Mouse (Mus musculus) midbrain, embryonic 16.5 days (tissue): Measurements from ENCODE around the gene Tnfsf13. TPM values are rescaled to one million over a fixed set of nuclear protein-coding genes. Genes with fewer than 3 reads are reported as not detected.
A peak's percentile ranks its signal among the peaks of the same experiment; 100 is the strongest.

Experiments
- ATAC-seq: fragments of 200-750 bp; cut with Nextera tagmentation; 2 replicates; pipeline ENCODE4 v1.8.0; 2017; ENCODE audit warnings: moderate TSS enrichment
- H3K27ac ChIP-seq: fragments of 300-500 bp; sonication (generic); 2 replicates; pipeline ENCODE4 v1.5.1; 2014; ENCODE audit warnings: mild to moderate bottlenecking, low read length, mixed read lengths
- H3K27me3 ChIP-seq: fragments of 300-500 bp; sonication (generic); 2 replicates; pipeline ENCODE4 v1.6.1; 2014; ENCODE audit warnings: low read depth, low read length, mixed read lengths; ENCODE audit not compliant: control insufficient read depth, insufficient read depth
- H3K36me3 ChIP-seq: fragments of 300-500 bp; sonication (generic); 2 replicates; pipeline ENCODE4 v1.6.1; 2014; ENCODE audit warnings: mild to moderate bottlenecking, low read length, moderate library complexity, mixed read lengths; ENCODE audit not compliant: control insufficient read depth, insufficient read depth
- H3K4me1 ChIP-seq: fragments of 300-500 bp; sonication (generic); 2 replicates; pipeline ENCODE4 v1.6.1; 2014; ENCODE audit warnings: mild to moderate bottlenecking, low read length, mixed read lengths; ENCODE audit not compliant: control insufficient read depth, insufficient read depth
- H3K4me2 ChIP-seq: fragments of 300-500 bp; sonication (generic); 2 replicates; pipeline ENCODE4 v1.6.1; 2014; ENCODE audit warnings: mild to moderate bottlenecking, low read length, mixed read lengths
- H3K4me3 ChIP-seq: fragments of 300-500 bp; sonication (generic); 2 replicates; pipeline ENCODE4 v1.5.1; 2014; ENCODE audit warnings: low read depth, mild to moderate bottlenecking, low read length, moderate library complexity, mixed read lengths
- H3K9ac ChIP-seq: fragments of 300-500 bp; sonication (generic); 2 replicates; pipeline ENCODE4 v1.6.1; 2014; ENCODE audit warnings: low read depth, low read length, mixed read lengths
- H3K9me3 ChIP-seq: fragments of 300-500 bp; sonication (generic); replicated peaks from 2 replicates; pipeline ENCODE4 v1.6.1; 2014; ENCODE audit warnings: mild to moderate bottlenecking, low read length, mixed read lengths; ENCODE audit not compliant: control insufficient read depth, poor library complexity, severe bottlenecking
- WGBS: fragments of 180-500 bp; shearing (Covaris S2); extraction: QIAGEN DNeasy Blood & Tissue Kit; methylation state at CpG from one replicate; pipeline ENCODE4 v1.1.7; 2014; 5-methylcytosine and 5-hydroxymethylcytosine counted together
- polyA plus RNA-seq: library from polyadenylated mRNA; unstranded; fragments of >200 nt; fragmentation: Nextera tagmentation; extraction: Ambion mirVana; gene quantifications from 2 replicates; pipeline ENCODE4 v1.2.1, GENCODE M21; 2015

The Tnfsf13 gene
- polyA plus RNA-seq, 1 experiment from 2014 or later, result 0.53 TPM

DNA sequence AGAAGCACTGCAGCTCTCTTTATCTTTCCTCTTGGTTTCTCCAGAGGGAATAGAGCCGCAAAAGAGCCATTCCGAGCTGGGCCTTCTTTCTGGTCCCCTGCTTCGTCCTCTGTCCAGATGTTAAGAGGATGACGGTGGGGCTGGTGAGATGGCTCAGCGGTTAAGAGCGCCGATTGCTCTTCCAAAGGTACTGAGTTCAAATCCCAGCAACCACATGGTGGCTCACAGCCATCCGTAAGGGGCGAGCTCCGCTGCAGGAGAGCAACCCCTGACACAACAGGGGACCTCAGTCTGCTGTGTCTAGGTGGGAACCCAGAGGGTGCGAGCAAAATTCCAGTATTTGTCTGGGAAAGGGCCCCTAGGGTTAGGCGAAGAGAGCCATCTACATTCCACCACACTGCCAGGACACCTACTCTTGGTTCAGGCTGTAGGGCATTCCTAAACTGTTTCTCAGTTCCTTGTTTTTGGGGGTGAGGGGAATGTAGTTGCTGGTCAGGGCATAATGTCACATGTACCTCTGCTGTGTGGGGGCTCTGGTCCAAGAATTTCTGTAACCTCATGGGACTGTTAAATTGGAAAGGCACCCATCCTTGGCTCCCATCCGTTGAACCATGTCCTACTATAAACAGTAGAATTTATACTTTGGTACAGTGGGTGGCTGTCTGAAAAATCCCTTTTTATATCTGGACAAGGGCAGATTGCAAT is 22.5 kb downstream of the Tnfsf13 start:
- H3K27me3 ChIP-seq, result no peaks in the 10 kb centered on the region
- 64% methylated on average over 13 of the region's 13 CpGs for whole genome bisulfite sequencing
- peaks cover 17% of the 10 kb centered on the region for H3K36me3 ChIP-seq
- H3K9ac ChIP-seq, result peak overlapping the region; percentile 58
- peak overlapping the region; percentile 93 for H3K27ac ChIP-seq
- H3K4me3 ChIP-seq, result peak overlapping the region; percentile 62
- ATAC-seq, result peak; percentile 23
- H3K4me1 ChIP-seq, result peaks cover 15% of the 10 kb centered on the region
- no peaks in the 10 kb centered on the region for H3K9me3 ChIP-seq
- peak overlapping the region; percentile 57 for H3K4me2 ChIP-seq

DNA sequence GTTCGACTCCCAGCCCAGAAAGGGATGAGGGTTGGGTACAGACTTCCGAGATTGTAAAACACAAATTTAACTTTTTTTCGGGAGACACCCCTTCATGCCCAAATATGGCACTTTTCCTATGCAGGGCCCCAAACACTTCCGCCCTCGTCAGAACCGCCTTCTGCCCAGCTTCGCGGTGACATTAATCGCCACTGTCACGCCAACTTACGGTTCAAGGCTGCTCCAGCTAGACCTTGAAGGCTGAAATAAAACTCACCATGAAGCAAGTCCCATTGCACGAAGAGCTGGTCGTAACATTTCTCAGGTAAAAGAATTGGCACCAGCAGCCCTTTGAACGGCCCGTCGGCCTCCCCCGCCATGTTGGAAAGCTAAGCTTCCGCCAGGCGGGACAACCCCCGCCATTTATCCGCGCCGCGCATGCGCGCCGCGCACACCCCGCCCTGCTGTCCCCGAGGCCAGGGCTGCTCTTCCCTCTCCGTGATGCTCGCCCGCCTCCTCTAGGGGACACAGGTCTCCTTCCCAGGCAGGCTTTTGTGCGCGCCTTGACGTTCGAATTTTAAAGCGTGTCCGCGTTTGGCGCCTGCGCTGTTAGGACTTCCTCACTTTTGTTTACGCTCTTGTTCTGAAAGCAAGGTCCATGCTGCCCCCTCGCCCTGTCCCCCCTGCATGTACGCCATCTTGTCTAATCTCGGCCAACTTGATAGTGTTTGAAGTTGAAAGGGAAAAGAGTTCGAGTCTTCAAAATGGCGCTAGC is 23.2 kb downstream of the Tnfsf13 start, which contains the start of gene Mpdu1:
TSS of gene Mpdu1 (minus strand) at position 430 of the 754 bp plus-strand sequence.
- peak within 1 kb of the TSS; percentile 93 for H3K27ac ChIP-seq
- no peaks in the 10 kb centered on the region for H3K27me3 ChIP-seq
- peaks cover 17% of the 10 kb centered on the region for H3K36me3 ChIP-seq
- no peaks in the 10 kb centered on the region for H3K9me3 ChIP-seq
- ATAC-seq, result peak; percentile 96
- WGBS, result under 1% methylated on average over 48 of the region's 48 CpGs
- peak within 1 kb of the TSS; percentile 62 for H3K4me3 ChIP-seq
- H3K4me1 ChIP-seq, result peaks cover 15% of the 10 kb centered on the region
- H3K4me2 ChIP-seq, result peak within 1 kb of the TSS; percentile 57
- H3K9ac ChIP-seq, result peak within 1 kb of the TSS; percentile 70

DNA sequence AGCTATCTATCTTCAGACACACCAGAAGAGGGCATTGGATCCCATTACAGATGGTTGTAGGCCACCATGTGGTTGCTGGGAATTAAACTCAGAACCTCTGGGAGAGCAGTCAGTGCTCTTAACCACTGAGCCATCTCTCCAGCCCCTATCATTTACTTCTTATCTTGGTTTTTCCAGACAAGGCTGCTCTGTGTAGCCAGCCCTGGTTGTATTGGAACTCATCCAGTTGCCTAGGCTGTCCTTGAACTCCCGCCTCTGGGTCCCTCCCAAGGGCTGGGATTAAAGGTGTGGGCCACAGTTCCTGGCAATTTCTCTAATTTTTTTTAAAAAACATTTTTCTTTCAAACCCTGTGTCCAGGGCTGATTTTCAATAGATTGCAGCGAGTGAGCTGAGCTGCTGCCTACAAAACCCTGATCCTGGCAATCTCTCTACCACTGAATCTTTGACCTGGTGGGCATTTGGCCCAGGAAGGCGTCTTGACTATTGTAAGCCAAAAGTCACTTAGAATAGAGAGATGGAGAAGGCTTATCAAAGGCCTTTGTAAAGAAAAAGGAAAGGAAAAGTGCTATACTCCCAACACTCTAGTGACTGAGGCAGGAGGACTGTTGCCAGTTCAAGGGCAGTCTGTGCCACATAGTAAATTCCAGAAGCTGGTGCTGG is 24.2 kb downstream of the Tnfsf13 start:
- ATAC-seq, result no peak
- Histone ChIP-seq H3K36me3 (peaks cover 18% of the 10 kb centered on the region), H3K9ac (peak overlapping the region; percentile 70), H3K9me3 (no peaks in the 10 kb centered on the region), H3K4me1 (peaks cover 15% of the 10 kb centered on the region), H3K27ac (peak overlapping the region; percentile 93; the same call in 1 of the 2 replicates), H3K27me3 (no peaks in the 10 kb centered on the region), H3K4me3 (peak overlapping the region; percentile 62), H3K4me2 (peak overlapping the region; percentile 57)
- 72% methylated on average over 3 of the region's 3 CpGs for WGBS

DNA sequence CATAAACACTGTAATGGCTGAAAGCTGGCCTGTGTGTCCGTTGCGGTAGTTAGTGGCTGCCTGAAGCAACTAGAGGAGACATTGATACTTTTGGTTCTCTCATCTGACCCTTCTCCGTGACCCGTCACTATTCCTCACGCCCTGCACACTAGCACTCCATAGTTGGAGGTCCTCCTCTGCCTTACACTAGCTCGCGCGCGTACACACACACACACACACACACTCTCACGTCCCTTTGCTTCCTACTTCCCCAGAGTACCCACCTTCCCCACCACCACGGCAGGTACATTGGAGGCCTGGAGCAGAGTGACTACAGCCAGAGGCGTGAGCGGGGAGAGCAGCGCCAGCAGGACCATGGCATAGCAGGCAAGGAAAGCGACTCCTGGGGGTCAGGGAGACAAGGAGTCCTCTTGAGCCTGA is 28.1 kb downstream of the Tnfsf13 start:
- no peak for ATAC-seq
- peaks cover 16% of the 10 kb centered on the region for H3K4me1 ChIP-seq
- H3K9ac ChIP-seq, result no peak overlapping the region
- 83% methylated on average over 15 of the region's 15 CpGs for WGBS
- H3K9me3 ChIP-seq, result no peaks in the 10 kb centered on the region
- no peak overlapping the region for H3K4me3 ChIP-seq
- no peak overlapping the region for H3K4me2 ChIP-seq
- H3K27ac ChIP-seq, result no peak overlapping the region
- peaks cover 17% of the 10 kb centered on the region for H3K36me3 ChIP-seq
- no peaks in the 10 kb centered on the region for H3K27me3 ChIP-seq

DNA sequence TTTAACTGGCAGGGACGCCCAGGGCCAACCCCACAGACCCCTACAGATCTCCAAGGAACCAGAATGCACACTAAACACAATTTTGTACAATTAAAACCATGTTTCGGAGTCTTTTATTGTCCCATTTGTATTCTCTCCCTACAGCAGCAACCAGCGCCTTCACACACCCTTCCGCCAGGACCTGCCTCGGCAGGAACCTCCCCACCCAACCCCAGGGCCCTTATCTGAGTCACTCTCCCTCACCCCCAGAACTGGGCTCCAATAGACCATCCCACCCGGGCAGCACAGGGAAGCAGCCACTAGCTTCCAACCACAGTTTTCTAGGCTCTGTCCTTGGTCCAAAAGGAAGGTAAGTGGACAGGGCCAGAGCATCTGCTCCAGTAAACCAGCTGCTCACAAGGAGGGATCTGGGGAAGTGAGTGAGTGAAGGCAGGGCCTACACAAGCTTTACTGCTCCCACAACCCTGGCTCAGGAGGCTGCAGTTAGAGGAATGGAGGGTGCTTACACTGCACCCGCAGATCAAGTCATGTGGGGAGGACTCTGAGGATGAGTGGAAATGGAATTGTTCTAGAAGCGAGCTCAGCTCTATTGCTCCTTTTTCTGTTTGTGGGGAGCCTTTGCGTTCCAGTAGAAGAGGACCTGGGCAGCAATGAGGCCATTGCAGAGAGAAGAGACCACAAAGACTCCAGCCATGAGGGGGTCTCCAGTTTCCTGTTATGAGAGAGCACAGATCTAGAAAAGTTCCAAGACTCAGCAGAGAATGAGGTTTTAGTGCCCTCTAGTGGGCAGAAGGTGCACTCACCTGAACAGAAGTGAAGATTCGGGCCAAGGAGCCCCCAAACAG is 28.7 kb downstream of the Tnfsf13 start:
- H3K9me3 ChIP-seq, result no peaks in the 10 kb centered on the region
- H3K4me1 ChIP-seq, result peaks cover 15% of the 10 kb centered on the region
- H3K4me3 ChIP-seq, result no peak overlapping the region
- peaks cover 24% of the 10 kb centered on the region for H3K36me3 ChIP-seq
- ATAC-seq, result no peak
- H3K4me2 ChIP-seq, result no peak overlapping the region
- H3K9ac ChIP-seq, result no peak overlapping the region
- H3K27ac ChIP-seq, result no peak overlapping the region
- no peaks in the 10 kb centered on the region for H3K27me3 ChIP-seq
- WGBS, result 81% methylated on average over 10 of the region's 10 CpGs

DNA sequence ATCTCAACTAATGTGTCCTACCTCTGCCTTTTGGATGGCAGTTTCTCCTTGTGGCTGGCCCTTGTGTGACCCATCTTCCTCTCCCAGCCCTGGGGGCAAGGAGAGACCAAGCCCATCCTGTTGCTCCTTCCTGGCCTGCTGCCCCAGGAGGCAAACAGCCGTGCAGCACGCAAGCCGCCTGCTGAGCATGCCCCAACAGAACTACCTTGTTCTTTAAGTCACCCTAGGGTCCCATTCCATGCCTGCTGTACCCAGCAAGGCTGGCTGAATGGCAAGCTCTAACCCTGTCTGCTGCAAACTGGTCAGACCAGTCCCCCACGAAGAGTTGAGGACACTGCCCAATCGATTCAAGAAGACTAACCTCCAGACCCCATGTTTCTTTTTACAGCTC is 29.5 kb downstream of the Tnfsf13 start:
- H3K27me3 ChIP-seq, result no peaks in the 10 kb centered on the region
- no peak overlapping the region for H3K9ac ChIP-seq
- WGBS, result 84% methylated on average over 5 of the region's 5 CpGs
- ATAC-seq, result no peak
- no peaks in the 10 kb centered on the region for H3K9me3 ChIP-seq
- H3K4me2 ChIP-seq, result no peak overlapping the region
- H3K4me1 ChIP-seq, result peaks cover 8% of the 10 kb centered on the region; the same call in 1 of the 2 replicates
- H3K36me3 ChIP-seq, result peaks cover 31% of the 10 kb centered on the region
- no peak overlapping the region for H3K27ac ChIP-seq
- H3K4me3 ChIP-seq, result no peak overlapping the region

DNA sequence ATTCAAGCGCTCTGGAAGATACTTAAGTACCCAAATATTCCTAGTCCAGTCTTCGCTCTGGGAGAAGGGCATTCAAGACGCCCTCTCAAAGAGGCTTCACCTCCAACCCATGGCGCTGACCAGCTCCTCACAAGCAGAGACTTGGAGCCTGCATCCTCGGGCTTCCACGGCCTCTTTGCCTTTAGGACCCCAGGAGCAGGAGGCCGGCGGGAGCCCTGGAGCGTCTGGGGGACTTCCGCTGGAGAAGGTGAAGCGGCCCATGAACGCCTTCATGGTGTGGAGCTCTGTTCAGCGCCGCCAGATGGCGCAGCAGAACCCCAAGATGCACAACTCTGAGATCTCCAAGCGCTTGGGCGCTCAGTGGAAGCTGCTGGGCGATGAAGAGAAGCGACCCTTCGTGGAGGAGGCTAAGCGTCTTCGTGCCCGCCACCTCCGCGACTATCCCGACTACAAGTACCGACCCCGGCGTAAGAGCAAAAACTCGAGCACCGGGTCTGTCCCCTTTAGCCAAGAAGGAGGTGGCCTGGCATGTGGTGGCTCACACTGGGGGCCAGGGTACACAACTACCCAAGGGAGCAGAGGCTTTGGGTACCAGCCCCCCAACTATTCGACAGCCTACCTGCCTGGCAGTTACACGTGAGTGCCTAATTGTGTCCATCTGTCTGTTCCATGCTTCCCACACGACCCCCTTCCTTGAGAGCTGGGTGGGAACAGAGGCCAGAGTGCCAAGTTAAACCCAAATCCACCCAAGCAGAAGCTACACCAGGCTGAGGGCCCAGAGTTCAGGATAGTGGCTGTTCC is 30.1 kb downstream of the Tnfsf13 start, which contains the start of gene Sox15:
TSS of gene Sox15 (plus strand) at position 51 of the 801 bp plus-strand sequence.
- peaks cover 6% of the 10 kb centered on the region; the same call in 1 of the 2 replicates for H3K4me1 ChIP-seq
- peaks cover 37% of the 10 kb centered on the region for H3K36me3 ChIP-seq
- H3K27ac ChIP-seq, result no peak within 1 kb of the TSS
- 0 out of 2 replicates have a peak within 1 kb of the TSS, but pooled peaks have one; percentile 20 for H3K9ac ChIP-seq
- H3K9me3 ChIP-seq, result no peaks in the 10 kb centered on the region
- no peak within 1 kb of the TSS; the same call in 1 of the 2 replicates for H3K4me3 ChIP-seq
- H3K27me3 ChIP-seq, result no peaks in the 10 kb centered on the region
- H3K4me2 ChIP-seq, result no peak within 1 kb of the TSS
- peak; percentile 52; the same call in 1 of the 2 replicates for ATAC-seq
- 23% methylated on average over 34 of the region's 34 CpGs for WGBS
